ENCODE assay signal across 10 mouse cellular contexts in genomic region chr2:163089475-163090123, GRCm38 (mm10). TPM values are rescaled to one million over a fixed set of nuclear protein-coding genes. Genes with fewer than 3 reads are reported as not detected.
DNase-seq lines count a peak whose midpoint lies in the region; ATAC-seq and TF ChIP-seq lines count a peak whose summit lies in the region.
"Had no signal": no experiment of that assay in that cellular context is flagged by ENCODE, and none has a peak within 500 bp of the region (broad histone marks: within the 10 kb centered on the region; RNA-seq: fewer than 3 reads in every experiment).

No protein-coding gene starts in this region.

- H3K4me2 ChIP-seq in lung, embryonic 14.5 days, result no peak overlapping the region
- H3K4me2 ChIP-seq: embryonic facial prominence, embryonic 13.5 days had no signal

- H3K4me3 ChIP-seq in lung, embryonic 14.5 days (ENCODE audit: low read depth, low read length), result no peak overlapping the region
- no peak overlapping the region for H3K4me3 ChIP-seq in MEL (ENCODE audit: control insufficient read depth in 1 of 2, insufficient read depth in 1 of 2, low read depth in 2 of 2, low read length in 2 of 2)
- H3K4me3 ChIP-seq: embryonic facial prominence, embryonic 13.5 days had no signal

- H3K4me1 ChIP-seq in lung, embryonic 14.5 days (ENCODE audit: insufficient read depth), result no peaks in the 10 kb centered on the region
- H3K4me1 ChIP-seq in MEL (ENCODE audit: control insufficient read depth in 1 of 2, insufficient read depth in 2 of 2, low read length in 2 of 2), result no peaks in the 10 kb centered on the region
- H3K4me1 ChIP-seq: embryonic facial prominence, embryonic 13.5 days had no signal

- no peak for TF ChIP-seq POLR2A in MEL (IDR thresholded peaks at IDR 0.05; ENCODE audit: control insufficient read depth in 1 of 2, insufficient read depth in 1 of 2, low read depth in 1 of 2, low read length in 2 of 2, poor library complexity in 1 of 2)

- H3K9ac ChIP-seq in lung, embryonic 14.5 days, result no peak overlapping the region
- no peak overlapping the region for H3K9ac ChIP-seq in MEL (ENCODE audit: control insufficient read depth, low read depth, low read length, poor library complexity, severe bottlenecking)
- H3K9ac ChIP-seq: embryonic facial prominence, embryonic 13.5 days had no signal

- no peak for ATAC-seq in lung, embryonic 14.5 days (ENCODE audit: insufficient read depth)
- ATAC-seq in megakaryocyte progenitor cell, adult 5-6 weeks (replicated peaks; ENCODE audit: poor library complexity), result peak; percentile 76
- no peak for ATAC-seq in frontal cortex, adult (ENCODE audit: low TSS enrichment)

- WGBS in lung, embryonic 14.5 days, result 71% methylated on average over 5 of the region's 5 CpGs

- no peak overlapping the region for H3K27ac ChIP-seq in lung, embryonic 14.5 days (ENCODE audit: low read depth)
- H3K27ac ChIP-seq in MEL (ENCODE audit: control insufficient read depth, low read depth, low read length), result no peak overlapping the region
- H3K27ac ChIP-seq: embryonic facial prominence, embryonic 13.5 days had no signal

- no peaks in the 10 kb centered on the region for H3K79me2 ChIP-seq in MEL (ENCODE audit: control insufficient read depth, insufficient read depth, low read length, poor library complexity)

- peak; percentile 44 for DNase-seq in lung, embryonic 14.5 days
- no peak for DNase-seq in lung, postnatal 4 days
- peak; percentile 52 for DNase-seq in MEL (ENCODE audit: low read depth, low spot score)
- DNase-seq in adrenal gland, postnatal 36 days, result peak; percentile 68 to 73
- DNase-seq in heart, postnatal 25 days (ENCODE audit: low spot score), result no peak
- DNase-seq: heart, adult 18-20 months; right cerebral cortex, postnatal 25 days had no signal

- intact Hi-C loops in heart, postnatal 25 days (cut with DNase I), result no loop called here

- TF ChIP-seq RAD21 in MEL (IDR thresholded peaks at IDR 0.05; ENCODE audit: low read depth, low read length), result peak; percentile 50

- 0 out of 2 replicates have a peak, but pooled peaks cover 5% of the 10 kb centered on the region for H3K36me3 ChIP-seq in lung, embryonic 14.5 days (ENCODE audit: insufficient read depth)
- no peaks in the 10 kb centered on the region for H3K36me3 ChIP-seq in MEL (ENCODE audit: control insufficient read depth in 1 of 2, insufficient read depth in 2 of 2, low read length in 2 of 2)
- H3K36me3 ChIP-seq: embryonic facial prominence, embryonic 13.5 days had no signal

- no peak for TF ChIP-seq EP300 in MEL (IDR thresholded peaks at IDR 0.05; ENCODE audit: low read depth in 1 of 2, low read length in 2 of 2)

- H3K9me3 ChIP-seq in lung, embryonic 14.5 days (ENCODE audit: low read depth, low read length), result no peaks in the 10 kb centered on the region
- H3K9me3 ChIP-seq in MEL (replicated peaks; ENCODE audit: insufficient read depth, low read length), result no peaks in the 10 kb centered on the region
- H3K9me3 ChIP-seq: embryonic facial prominence, embryonic 13.5 days had no signal

- H3K27me3 ChIP-seq in lung, embryonic 14.5 days (ENCODE audit: insufficient read depth, low read length), result no peaks in the 10 kb centered on the region
- no peaks in the 10 kb centered on the region for H3K27me3 ChIP-seq in MEL (ENCODE audit: control insufficient read depth in 1 of 2, insufficient read depth in 2 of 2, low read length in 2 of 2)
- H3K27me3 ChIP-seq: embryonic facial prominence, embryonic 13.5 days had no signal

- peak; percentile 40; the same call in 1 of the 2 replicates for TF ChIP-seq CTCF in lung, embryonic 14.5 days (IDR thresholded peaks at IDR 0.05; ENCODE audit: low read depth)
- peak; percentile 47 to 64 (median 64) for TF ChIP-seq CTCF in MEL (IDR thresholded peaks at IDR 0.05 in 2 of 3, conservative IDR thresholded peaks at IDR 0.05 in 1 of 3; ENCODE audit: control insufficient read depth in 1 of 3, insufficient read depth in 1 of 3, low read depth in 2 of 3, low read length in 3 of 3, poor library complexity in 1 of 3, severe bottlenecking in 1 of 3)

TF ChIP-seq in MEL, 35 proteins besides CTCF, POLR2A, EP300 and RAD21:
- TF ChIP-seq SMC3 (IDR thresholded peaks at IDR 0.05; ENCODE audit: low read depth, low read length) (peak; percentile 66), MXI1 (IDR thresholded peaks at IDR 0.05; ENCODE audit: low read depth, low read length) (no peak), ZC3H11A (IDR thresholded peaks at IDR 0.05; ENCODE audit: low read depth, low read length) (peak; percentile 32; the same call in 1 of the 2 replicates), KAT2A (conservative IDR thresholded peaks at IDR 0.05; ENCODE audit: low read depth, low read length) (no peak), CHD2 (IDR thresholded peaks at IDR 0.05; ENCODE audit: low read length) (no peak)

RNA-seq across cellular contexts. Expression of gene Gtsf1l, which starts 1.9 kb away (rescaled TPM):
- not detected in 2 replicates for polyA plus RNA-seq in lung, embryonic 14.5 days (2014; fragmentation: Nextera tagmentation; extraction: Ambion mirVana)
- not detected in 2 replicates for total RNA-seq in MEL (2012; rRNA removed)
- not detected for polyA plus RNA-seq in MEL (2012; ENCODE audit: insufficient read depth in 1 of 2, insufficient read length in 2 of 2, low read depth in 1 of 2, low replicate concordance in 2 of 2, missing spikeins in 1 of 2)
- not detected for total RNA-seq in adrenal gland, postnatal 36 days (2021)
- total RNA-seq in megakaryocyte progenitor cell, adult 5-6 weeks (2015), result 0.90 and 1.4 TPM in 2 replicates
- total RNA-seq in megakaryocyte progenitor cell, adult 5-6 weeks (2017), result 0.61 TPM in 1 of 2 replicates, not detected in the other
- not detected for total RNA-seq in heart, postnatal 25 days (2021)
- total RNA-seq: heart, adult 18-20 months had no signal
- polyA plus RNA-seq: embryonic facial prominence, embryonic 13.5 days had no signal

RNA-seq across cellular contexts. Expression of gene Mybl2, which starts 35.1 kb away (rescaled TPM):
- 33.4 and 39.5 TPM in 2 replicates for polyA plus RNA-seq in lung, embryonic 14.5 days (2014; fragmentation: Nextera tagmentation; extraction: Ambion mirVana)
- total RNA-seq in MEL (2012; rRNA removed), result 55.5 and 60.8 TPM in 2 replicates
- 100 to 1,000 TPM in 1 of 2 experiments, not detected in 1; 145 TPM for polyA plus RNA-seq in MEL (2012; ENCODE audit: insufficient read depth in 1 of 2, insufficient read length in 2 of 2, low read depth in 1 of 2, low replicate concordance in 2 of 2, missing spikeins in 1 of 2)
- 1 to 10 TPM; 1.9 to 2.0 TPM for total RNA-seq in adrenal gland, postnatal 36 days (2021)
- total RNA-seq in megakaryocyte progenitor cell, adult 5-6 weeks (2015), result 28.1 and 30.8 TPM in 2 replicates
- total RNA-seq in megakaryocyte progenitor cell, adult 5-6 weeks (2017), result 39.0 and 40.6 TPM in 2 replicates
- under 1 TPM; 0.62 to 0.89 TPM for total RNA-seq in heart, postnatal 25 days (2021)

Comparison
In these comparisons a context has a peak if more than half of its experiments do, and no peak if none do; other contexts are left out.
1. DNase-seq: peak in lung, embryonic 14.5 days (single experiment), MEL (single experiment) and adrenal gland, postnatal 36 days (2 of 2); none in lung, postnatal 4 days (0 of 2) and heart, postnatal 25 days (single experiment).
2. RNA of gene Mybl2, which starts 35.1 kb away (total RNA-seq): 55.5 to 60.8 TPM in MEL and 28.1 to 40.6 TPM in megakaryocyte progenitor cell, adult 5-6 weeks; 1.9 to 2.0 TPM in adrenal gland, postnatal 36 days and 0.62 to 0.89 TPM in heart, postnatal 25 days; every median in the first group is over 4 times any median in the second.